Mouse (Mus musculus) liver, postnatal 0 days (tissue): ENCODE data around the gene Tmprss11e. TPM values are rescaled to one million over a fixed set of nuclear protein-coding genes. Genes with fewer than 3 reads are reported as not detected.
A peak's percentile ranks its signal among the peaks of the same experiment; 100 is the strongest.

Experiments used
- ATAC-seq: fragments of 200-750 bp; cut with Nextera tagmentation; 2 replicates; pipeline ENCODE4 v1.8.0; 2017; ENCODE audit warnings: mild to moderate bottlenecking, moderate library complexity
- DNase-seq: peaks from one replicate; pipeline ENCODE4 v3.0.0-alpha.2; 2016
- H3K27ac ChIP-seq: fragments of 300-500 bp; sonication (generic); 2 replicates; pipeline ENCODE4 v1.5.1; 2014; ENCODE audit warnings: antibody characterized with exemption, moderate library complexity, mild to moderate bottlenecking, low read depth
- H3K27me3 ChIP-seq: fragments of 300-500 bp; sonication (generic); 2 replicates; pipeline ENCODE4 v1.6.1; 2014; ENCODE audit warnings: low read length, control low read depth, mixed read lengths; ENCODE audit not compliant: insufficient read depth
- H3K36me3 ChIP-seq: fragments of 300-500 bp; sonication (generic); replicated peaks from 2 replicates; pipeline ENCODE4 v1.6.1; 2014; ENCODE audit warnings: mild to moderate bottlenecking, control low read depth, low read length, moderate library complexity, mixed read lengths; ENCODE audit not compliant: insufficient read depth
- H3K4me1 ChIP-seq: fragments of 300-500 bp; sonication (generic); 2 replicates; pipeline ENCODE4 v1.6.1; 2014; ENCODE audit warnings: antibody characterized with exemption, mild to moderate bottlenecking, control low read depth; ENCODE audit not compliant: insufficient read depth
- H3K4me2 ChIP-seq: fragments of 300-500 bp; sonication (generic); 2 replicates; pipeline ENCODE4 v1.6.1; 2014; ENCODE audit warnings: low read depth, mild to moderate bottlenecking, low read length, moderate library complexity, mixed read lengths
- H3K4me3 ChIP-seq: fragments of 300-500 bp; sonication (generic); 2 replicates; pipeline ENCODE4 v1.5.1; 2014; ENCODE audit warnings: low read depth, low read length
- H3K9ac ChIP-seq: fragments of 300-500 bp; sonication (generic); replicated peaks from 2 replicates; pipeline ENCODE4 v1.6.1; 2014; ENCODE audit warnings: mild to moderate bottlenecking, moderate library complexity
- H3K9me3 ChIP-seq: fragments of 300-500 bp; sonication (generic); 2 replicates; pipeline ENCODE4 v1.6.1; 2016; ENCODE audit warnings: mild to moderate bottlenecking, control low read depth, low read length, mixed read lengths
- CTCF ChIP-seq: sonication (generic); IDR thresholded peaks from 2 replicates; pipeline ENCODE4 v1.5.1; 2016; ENCODE audit warnings: antibody characterized with exemption, low read depth
- EP300 ChIP-seq: IDR thresholded peaks from 2 replicates; pipeline ENCODE4 v1.6.1; 2016; ENCODE audit warnings: antibody characterized with exemption, low read depth, mild to moderate bottlenecking
- WGBS: fragments of 180-500 bp; shearing (Covaris S2); extraction: QIAGEN DNeasy Blood & Tissue Kit; methylation state at CpG from one replicate; pipeline ENCODE4 v1.1.7; 2014; ENCODE audit not compliant: insufficient replicate concordance; 5-methylcytosine and 5-hydroxymethylcytosine counted together
- polyA plus RNA-seq: library from polyadenylated mRNA; unstranded; fragments of >200 nt; fragmentation: Nextera tagmentation; extraction: Ambion mirVana; gene quantifications from 2 replicates; pipeline ENCODE4 v1.2.1, GENCODE M21; 2015

Gene Tmprss11e
- polyA plus RNA-seq: not detected in 2 replicates

- DNase-seq: no peak
- WGBS: 75% methylated on average over 4 of the region's 4 CpGs
- no peak within 1 kb of the TSS for H3K4me3 ChIP-seq
- H3K36me3 ChIP-seq: no peaks in the 10 kb centered on the region
- no peak within 1 kb of the TSS for H3K27ac ChIP-seq
- no peak for TF ChIP-seq CTCF
- TF ChIP-seq EP300: no peak
- no peak within 1 kb of the TSS for H3K4me2 ChIP-seq
- H3K9ac ChIP-seq: no peak within 1 kb of the TSS
- no peaks in the 10 kb centered on the region for H3K27me3 ChIP-seq
- no peaks in the 10 kb centered on the region for H3K4me1 ChIP-seq
- ATAC-seq: no peak
- H3K9me3 ChIP-seq: no peaks in the 10 kb centered on the region
Measured at GRCm38 (mm10) chr5:86745715-86746114, at the start of gene Tmprss11e. Gene Tmprss11e (minus strand): TSS chr5:86745815.

- no peaks in the 10 kb centered on the region for H3K27me3 ChIP-seq
- 33% methylated on average over 8 of the region's 8 CpGs for WGBS
- no peak for DNase-seq
- no peak for TF ChIP-seq CTCF
- no peak for TF ChIP-seq EP300
- H3K36me3 ChIP-seq: no peaks in the 10 kb centered on the region
- H3K4me1 ChIP-seq: no peaks in the 10 kb centered on the region
- no peak overlapping the region for H3K4me3 ChIP-seq
- H3K9ac ChIP-seq: no peak overlapping the region
- no peak overlapping the region for H3K27ac ChIP-seq
- H3K4me2 ChIP-seq: no peak overlapping the region
- no peaks in the 10 kb centered on the region for H3K9me3 ChIP-seq
- ATAC-seq: peak; percentile 25; the same call in 1 of the 2 replicates
Measured at GRCm38 (mm10) chr5:86792807-86793206, 47.2 kb upstream of the Tmprss11e start.

GRCm38 (mm10) chr5:86792249-86792648 lies 46.6 kb upstream of the Tmprss11e start:
- H3K9ac ChIP-seq: no peak overlapping the region
- no peaks in the 10 kb centered on the region for H3K4me1 ChIP-seq
- no peak overlapping the region for H3K4me3 ChIP-seq
- H3K27ac ChIP-seq: no peak overlapping the region
- H3K36me3 ChIP-seq: no peaks in the 10 kb centered on the region
- H3K27me3 ChIP-seq: no peaks in the 10 kb centered on the region
- ATAC-seq (no peak), DNase-seq (no peak)
- 49% methylated on average over 4 of the region's 4 CpGs for WGBS
- TF ChIP-seq CTCF (no peak), EP300 (no peak)
- no peak overlapping the region for H3K4me2 ChIP-seq
- H3K9me3 ChIP-seq: no peaks in the 10 kb centered on the region

- TF ChIP-seq CTCF (no peak), EP300 (no peak)
- no peaks in the 10 kb centered on the region for H3K9me3 ChIP-seq
- 41% methylated on average over 2 of the region's 2 CpGs for WGBS
- no peak overlapping the region for H3K9ac ChIP-seq
- no peaks in the 10 kb centered on the region for H3K36me3 ChIP-seq
- H3K4me1 ChIP-seq: no peaks in the 10 kb centered on the region
- ATAC-seq (no peak), DNase-seq (no peak)
- H3K27me3 ChIP-seq: no peaks in the 10 kb centered on the region
- H3K4me2 ChIP-seq: no peak overlapping the region
- no peak overlapping the region for H3K27ac ChIP-seq
- no peak overlapping the region for H3K4me3 ChIP-seq
Measured at GRCm38 (mm10) chr5:86789954-86790353, 44.3 kb upstream of the Tmprss11e start.

GRCm38 (mm10) chr5:86786798-86787197 lies 41.2 kb upstream of the Tmprss11e start:
- TF ChIP-seq CTCF: no peak
- no peak for TF ChIP-seq EP300

GRCm38 (mm10) chr5:86784205-86784604 lies 38.6 kb upstream of the Tmprss11e start:
- Histone ChIP-seq H3K27me3 (no peaks in the 10 kb centered on the region), H3K9me3 (no peaks in the 10 kb centered on the region), H3K4me1 (no peaks in the 10 kb centered on the region), H3K4me3 (no peak overlapping the region), H3K36me3 (no peaks in the 10 kb centered on the region), H3K9ac (no peak overlapping the region), H3K27ac (no peak overlapping the region), H3K4me2 (no peak overlapping the region)
- DNase-seq: no peak
- WGBS: 58% methylated on average over 1 of the region's 1 CpGs
- TF ChIP-seq CTCF: no peak
- TF ChIP-seq EP300: no peak
- ATAC-seq: no peak

More at GRCm38 (mm10) chr5:86786798-86787197, 41.2 kb upstream of the Tmprss11e start:
- no peaks in the 10 kb centered on the region for H3K9me3 ChIP-seq
- H3K4me2 ChIP-seq: no peak overlapping the region
- no peaks in the 10 kb centered on the region for H3K27me3 ChIP-seq
- WGBS: 53% methylated on average over 1 of the region's 1 CpGs
- H3K36me3 ChIP-seq: no peaks in the 10 kb centered on the region
- H3K27ac ChIP-seq: no peak overlapping the region
- ATAC-seq (no peak), DNase-seq (no peak)
- no peak overlapping the region for H3K4me3 ChIP-seq
- H3K9ac ChIP-seq: no peak overlapping the region
- no peaks in the 10 kb centered on the region for H3K4me1 ChIP-seq

- Histone ChIP-seq H3K9me3 (no peaks in the 10 kb centered on the region), H3K36me3 (no peaks in the 10 kb centered on the region), H3K27me3 (no peaks in the 10 kb centered on the region), H3K27ac (no peak overlapping the region), H3K4me3 (no peak overlapping the region), H3K4me2 (no peak overlapping the region), H3K4me1 (no peaks in the 10 kb centered on the region), H3K9ac (no peak overlapping the region)
- DNase-seq (no peak), ATAC-seq (no peak)
- WGBS: 65% methylated on average over 8 of the region's 8 CpGs
- TF ChIP-seq CTCF: no peak
- TF ChIP-seq EP300: no peak
Measured at GRCm38 (mm10) chr5:86783059-86783458, 37.4 kb upstream of the Tmprss11e start.
